Mouse (Mus musculus): Measurements from ENCODE around the gene Tubb3. TPM values are rescaled to one million over a fixed set of nuclear protein-coding genes. Genes with fewer than 3 reads are reported as not detected.
A peak's percentile ranks its signal among the peaks of the same experiment; 100 is the strongest.

The Tubb3 gene
- polyA plus RNA-seq, 1 experiment from 2014 or later: 24.4 TPM

GRCm38 (mm10) chr8:123401936-123402335 is 9.3 kb upstream of the Tubb3 start:
- no peak overlapping the region for H3K4me2 ChIP-seq (replicated peaks; ENCODE audit: low read depth)
- H3K4me1 ChIP-seq (replicated peaks; ENCODE audit: control insufficient read depth, insufficient read depth): no peaks in the 10 kb centered on the region
- DNase-seq (ENCODE audit: low spot score) (no peak), ATAC-seq (ENCODE audit: low FRiP score, low TSS enrichment) (no peak)
- H3K36me3 ChIP-seq (ENCODE audit: control insufficient read depth, insufficient read depth, low read length): peaks cover 41% of the 10 kb centered on the region
- H3K27me3 ChIP-seq (ENCODE audit: control insufficient read depth, insufficient read depth, low read length): no peaks in the 10 kb centered on the region
- no peak overlapping the region for H3K4me3 ChIP-seq (ENCODE audit: low read depth, low read length)
- TF ChIP-seq EP300 (optimal IDR thresholded peaks at IDR 0.05) (no peak), CTCF (IDR thresholded peaks at IDR 0.05; ENCODE audit: low read depth) (no peak)
- 85% methylated on average over 9 of the region's 9 CpGs for WGBS
- no peak overlapping the region for H3K9ac ChIP-seq (ENCODE audit: low read length)
- no peaks in the 10 kb centered on the region for H3K9me3 ChIP-seq (ENCODE audit: control insufficient read depth, low read length)
- H3K27ac ChIP-seq (replicated peaks): no peak overlapping the region

- no peak for DNase-seq (ENCODE audit: low spot score)
- no peak overlapping the region for H3K4me2 ChIP-seq (replicated peaks; ENCODE audit: low read depth)
- WGBS: 80% methylated on average over 9 of the region's 9 CpGs
- H3K4me3 ChIP-seq (ENCODE audit: low read depth, low read length): no peak overlapping the region
- no peaks in the 10 kb centered on the region for H3K27me3 ChIP-seq (ENCODE audit: control insufficient read depth, insufficient read depth, low read length)
- no peak for ATAC-seq (ENCODE audit: low FRiP score, low TSS enrichment)
- peaks cover 34% of the 10 kb centered on the region for H3K36me3 ChIP-seq (ENCODE audit: control insufficient read depth, insufficient read depth, low read length)
- no peaks in the 10 kb centered on the region for H3K9me3 ChIP-seq (ENCODE audit: control insufficient read depth, low read length)
- H3K4me1 ChIP-seq (replicated peaks; ENCODE audit: control insufficient read depth, insufficient read depth): no peaks in the 10 kb centered on the region
- TF ChIP-seq CTCF (IDR thresholded peaks at IDR 0.05; ENCODE audit: low read depth) (no peak), EP300 (optimal IDR thresholded peaks at IDR 0.05) (no peak)
- H3K9ac ChIP-seq (ENCODE audit: low read length): no peak overlapping the region
- H3K27ac ChIP-seq (replicated peaks): no peak overlapping the region
These were observed 8.4 kb upstream of the Tubb3 start for GRCm38 (mm10) chr8:123402730-123403326.

- Histone ChIP-seq H3K4me1 (replicated peaks; ENCODE audit: control insufficient read depth, insufficient read depth) (no peaks in the 10 kb centered on the region), H3K36me3 (ENCODE audit: control insufficient read depth, insufficient read depth, low read length) (peaks cover 20% of the 10 kb centered on the region), H3K9me3 (ENCODE audit: control insufficient read depth, low read length) (no peaks in the 10 kb centered on the region), H3K9ac (ENCODE audit: low read length) (no peak overlapping the region), H3K27me3 (ENCODE audit: control insufficient read depth, insufficient read depth, low read length) (0 out of 2 replicates have a peak, but pooled peaks cover under 1% of the 10 kb centered on the region), H3K4me2 (replicated peaks; ENCODE audit: low read depth) (no peak overlapping the region), H3K4me3 (ENCODE audit: low read depth, low read length) (no peak overlapping the region), H3K27ac (replicated peaks) (no peak overlapping the region)
- 61% methylated on average over 8 of the region's 8 CpGs for WGBS
- TF ChIP-seq EP300 (optimal IDR thresholded peaks at IDR 0.05): no peak
- TF ChIP-seq CTCF (IDR thresholded peaks at IDR 0.05; ENCODE audit: low read depth): no peak
- DNase-seq (ENCODE audit: low spot score): no peak
- no peak for ATAC-seq (ENCODE audit: low FRiP score, low TSS enrichment)
These were observed 6.7 kb upstream of the Tubb3 start for GRCm38 (mm10) chr8:123404521-123404920.

GRCm38 (mm10) chr8:123406786-123407185 is 4.4 kb upstream of the Tubb3 start, which contains the start of gene Mc1r:
Gene Mc1r (plus strand): TSS chr8:123407107.
- Histone ChIP-seq H3K4me2 (replicated peaks; ENCODE audit: low read depth) (no peak within 1 kb of the TSS), H3K27me3 (ENCODE audit: control insufficient read depth, insufficient read depth, low read length) (peaks cover 14% of the 10 kb centered on the region), H3K36me3 (ENCODE audit: control insufficient read depth, insufficient read depth, low read length) (peaks cover 3% of the 10 kb centered on the region; the same call in 1 of the 2 replicates), H3K4me1 (replicated peaks; ENCODE audit: control insufficient read depth, insufficient read depth) (no peaks in the 10 kb centered on the region), H3K27ac (replicated peaks) (no peak within 1 kb of the TSS), H3K4me3 (ENCODE audit: low read depth, low read length) (no peak within 1 kb of the TSS), H3K9me3 (ENCODE audit: control insufficient read depth, low read length) (no peaks in the 10 kb centered on the region), H3K9ac (ENCODE audit: low read length) (no peak within 1 kb of the TSS)
- 14% methylated on average over 4 of the region's 4 CpGs for WGBS
- TF ChIP-seq CTCF (IDR thresholded peaks at IDR 0.05; ENCODE audit: low read depth) (peak; percentile 83), EP300 (optimal IDR thresholded peaks at IDR 0.05) (no peak)
- DNase-seq (ENCODE audit: low spot score): peak; percentile 67
- ATAC-seq (ENCODE audit: low FRiP score, low TSS enrichment): no peak

- no peak overlapping the region for H3K4me3 ChIP-seq (ENCODE audit: low read depth, low read length)
- H3K27ac ChIP-seq (replicated peaks): no peak overlapping the region
- H3K36me3 ChIP-seq (ENCODE audit: control insufficient read depth, insufficient read depth, low read length): 0 out of 2 replicates have a peak, but pooled peaks cover 3% of the 10 kb centered on the region
- 87% methylated on average over 13 of the region's 13 CpGs for WGBS
- ATAC-seq (ENCODE audit: low FRiP score, low TSS enrichment) (no peak), DNase-seq (ENCODE audit: low spot score) (no peak)
- no peaks in the 10 kb centered on the region for H3K9me3 ChIP-seq (ENCODE audit: control insufficient read depth, low read length)
- no peaks in the 10 kb centered on the region for H3K4me1 ChIP-seq (replicated peaks; ENCODE audit: control insufficient read depth, insufficient read depth)
- TF ChIP-seq EP300 (optimal IDR thresholded peaks at IDR 0.05) (no peak), CTCF (IDR thresholded peaks at IDR 0.05; ENCODE audit: low read depth) (no peak)
- H3K27me3 ChIP-seq (ENCODE audit: control insufficient read depth, insufficient read depth, low read length): peaks cover 18% of the 10 kb centered on the region
- H3K4me2 ChIP-seq (replicated peaks; ENCODE audit: low read depth): no peak overlapping the region
- no peak overlapping the region for H3K9ac ChIP-seq (ENCODE audit: low read length)
These were observed 3.6 kb upstream of the Tubb3 start for GRCm38 (mm10) chr8:123407612-123408011.
